In genomic region chr11:98020710-98021109, GRCm38 (mm10) we compare ENCODE assay signal across 9 mouse cellular contexts. TPM values are rescaled to one million over a fixed set of nuclear protein-coding genes. Genes with fewer than 3 reads are reported as not detected.
DNase-seq lines count a peak whose midpoint lies in the region; ATAC-seq lines count a peak whose summit lies in the region.
"Had no signal": no experiment of that assay in that cellular context is flagged by ENCODE, and none has a peak within 500 bp of the region (broad histone marks: within the 10 kb centered on the region; RNA-seq: fewer than 3 reads in every experiment).

No protein-coding gene starts in this region.

- H3K36me3 ChIP-seq in kidney, embryonic 16.5 days (ENCODE audit: insufficient read depth, low read length) = peaks cover 13% of the 10 kb centered on the region; the same call in 1 of the 2 replicates
- H3K36me3 ChIP-seq in hindbrain, embryonic 12.5 days = peaks cover 26% of the 10 kb centered on the region
- H3K36me3 ChIP-seq in neural tube, embryonic 13.5 days = peaks cover 35% of the 10 kb centered on the region

- peak overlapping the region; percentile 3; the same call in 1 of the 2 replicates for H3K9ac ChIP-seq in kidney, embryonic 16.5 days (replicated peaks; ENCODE audit: low read length)
- peak overlapping the region; percentile 76; the same call in 1 of the 2 replicates for H3K9ac ChIP-seq in hindbrain, embryonic 12.5 days
- peak overlapping the region; percentile 97 for H3K9ac ChIP-seq in neural tube, embryonic 13.5 days

- 46% methylated on average over 1 of the region's 1 CpGs for WGBS in kidney, embryonic 16.5 days
- 60% methylated on average over 1 of the region's 1 CpGs for WGBS in hindbrain, embryonic 12.5 days
- 64% methylated on average over 1 of the region's 1 CpGs for WGBS in neural tube, embryonic 13.5 days

- H3K4me1 ChIP-seq in kidney, embryonic 16.5 days (ENCODE audit: insufficient read depth, low read length) = peaks cover 42% of the 10 kb centered on the region
- H3K4me1 ChIP-seq in hindbrain, embryonic 12.5 days = peaks cover 49% of the 10 kb centered on the region
- peaks cover 50% of the 10 kb centered on the region for H3K4me1 ChIP-seq in neural tube, embryonic 13.5 days (replicated peaks)

- no peak overlapping the region for H3K4me3 ChIP-seq in kidney, embryonic 16.5 days (ENCODE audit: low read length)
- H3K4me3 ChIP-seq in hindbrain, embryonic 12.5 days = peak overlapping the region; percentile 56
- peak overlapping the region; percentile 95 for H3K4me3 ChIP-seq in neural tube, embryonic 13.5 days

- peak overlapping the region; percentile 85; the same call in 1 of the 2 replicates for H3K4me2 ChIP-seq in kidney, embryonic 16.5 days (replicated peaks; ENCODE audit: low read depth, low read length)
- peak overlapping the region; percentile 78 for H3K4me2 ChIP-seq in hindbrain, embryonic 12.5 days (replicated peaks)
- H3K4me2 ChIP-seq in neural tube, embryonic 13.5 days = peak overlapping the region; percentile 78

- no peak for DNase-seq in kidney, adult 8-10 months
- DNase-seq in brain, adult 2 months (ENCODE audit: low read depth, low spot score) = peak; percentile 67
- DNase-seq in right cerebral cortex, postnatal 14 days = no peak
- DNase-seq in spleen, postnatal 4 days (ENCODE audit: low spot score in 2 of 2) = no peak
- DNase-seq in left cerebral cortex, adult 9 months (ENCODE audit: low spot score in 2 of 2) = no peak

- H3K27ac ChIP-seq in kidney, embryonic 16.5 days (ENCODE audit: low read length) = no peak overlapping the region
- peak overlapping the region; percentile 83; the same call in 1 of the 2 replicates for H3K27ac ChIP-seq in hindbrain, embryonic 12.5 days
- H3K27ac ChIP-seq in neural tube, embryonic 13.5 days (replicated peaks) = peak overlapping the region; percentile 87
- H3K27ac ChIP-seq: heart, embryonic 10.5 days had no signal

- H3K27me3 ChIP-seq in kidney, embryonic 16.5 days (ENCODE audit: insufficient read depth, low read length) = no peaks in the 10 kb centered on the region
- no peaks in the 10 kb centered on the region for H3K27me3 ChIP-seq in hindbrain, embryonic 12.5 days
- H3K27me3 ChIP-seq in neural tube, embryonic 13.5 days = no peaks in the 10 kb centered on the region

- no peak for ATAC-seq in kidney, embryonic 16.5 days (ENCODE audit: low FRiP score, low TSS enrichment)
- no peak for ATAC-seq in hindbrain, embryonic 12.5 days (ENCODE audit: low FRiP score)
- ATAC-seq in neural tube, embryonic 13.5 days (ENCODE audit: low read depth) = no peak

- no peaks in the 10 kb centered on the region for H3K9me3 ChIP-seq in kidney, embryonic 16.5 days (ENCODE audit: low read length)
- no peaks in the 10 kb centered on the region for H3K9me3 ChIP-seq in hindbrain, embryonic 12.5 days (replicated peaks)
- no peaks in the 10 kb centered on the region for H3K9me3 ChIP-seq in neural tube, embryonic 13.5 days
- H3K9me3 ChIP-seq: heart, embryonic 10.5 days had no signal

RNA-seq across cellular contexts. Expression of gene Cacnb1, which starts 2.1 kb away (rescaled TPM):
- 12.8 TPM in 2 replicates for polyA plus RNA-seq in kidney, embryonic 16.5 days (2015; fragmentation: Nextera tagmentation; extraction: Ambion mirVana)
- polyA plus RNA-seq in hindbrain, embryonic 12.5 days (2016; fragmentation: Nextera tagmentation; extraction: Ambion mirVana) = 39.6 and 43.5 TPM in 2 replicates
- 50.0 and 52.1 TPM in 2 replicates for polyA plus RNA-seq in neural tube, embryonic 13.5 days (2015; fragmentation: Nextera tagmentation; extraction: Ambion mirVana)

RNA-seq across cellular contexts. Expression of gene Rpl19, which starts 5.8 kb away (rescaled TPM):
- polyA plus RNA-seq in kidney, embryonic 16.5 days (2015; fragmentation: Nextera tagmentation; extraction: Ambion mirVana) = 950 and 1,086 TPM in 2 replicates
- 675 and 726 TPM in 2 replicates for polyA plus RNA-seq in hindbrain, embryonic 12.5 days (2016; fragmentation: Nextera tagmentation; extraction: Ambion mirVana)
- polyA plus RNA-seq in neural tube, embryonic 13.5 days (2015; fragmentation: Nextera tagmentation; extraction: Ambion mirVana) = 660 and 722 TPM in 2 replicates

RNA-seq across cellular contexts. Expression of gene Arl5c, which starts 24.7 kb away (rescaled TPM):
- 7.3 and 7.4 TPM in 2 replicates for polyA plus RNA-seq in kidney, embryonic 16.5 days (2015; fragmentation: Nextera tagmentation; extraction: Ambion mirVana)
- 5.7 and 7.0 TPM in 2 replicates for polyA plus RNA-seq in hindbrain, embryonic 12.5 days (2016; fragmentation: Nextera tagmentation; extraction: Ambion mirVana)
- 5.9 and 8.4 TPM in 2 replicates for polyA plus RNA-seq in neural tube, embryonic 13.5 days (2015; fragmentation: Nextera tagmentation; extraction: Ambion mirVana)

RNA-seq across cellular contexts. Expression of gene Stac2, which starts 32.6 kb away (rescaled TPM):
- 3.3 and 4.0 TPM in 2 replicates for polyA plus RNA-seq in kidney, embryonic 16.5 days (2015; fragmentation: Nextera tagmentation; extraction: Ambion mirVana)
- 2.1 and 2.2 TPM in 2 replicates for polyA plus RNA-seq in hindbrain, embryonic 12.5 days (2016; fragmentation: Nextera tagmentation; extraction: Ambion mirVana)
- polyA plus RNA-seq in neural tube, embryonic 13.5 days (2015; fragmentation: Nextera tagmentation; extraction: Ambion mirVana) = 12.5 and 13.9 TPM in 2 replicates

RNA-seq across cellular contexts. Expression of gene Plxdc1, which starts 34.5 kb away (rescaled TPM):
- 1.8 and 2.3 TPM in 2 replicates for polyA plus RNA-seq in kidney, embryonic 16.5 days (2015; fragmentation: Nextera tagmentation; extraction: Ambion mirVana)
- polyA plus RNA-seq in hindbrain, embryonic 12.5 days (2016; fragmentation: Nextera tagmentation; extraction: Ambion mirVana) = 0.13 and 0.26 TPM in 2 replicates
- 0.71 and 0.74 TPM in 2 replicates for polyA plus RNA-seq in neural tube, embryonic 13.5 days (2015; fragmentation: Nextera tagmentation; extraction: Ambion mirVana)
- polyA plus RNA-seq: heart, embryonic 10.5 days had no signal

Comparison
In these comparisons a context has a peak if more than half of its experiments do, and no peak if none do; other contexts are left out.
1. H3K9ac ChIP-seq: peak in every context shown above with its lines; median percentile 97 in neural tube, embryonic 13.5 days; 76 in hindbrain, embryonic 12.5 days; 3 in kidney, embryonic 16.5 days.